Mouse (Mus musculus): ENCODE measurements around the gene Frzb.

DNA sequence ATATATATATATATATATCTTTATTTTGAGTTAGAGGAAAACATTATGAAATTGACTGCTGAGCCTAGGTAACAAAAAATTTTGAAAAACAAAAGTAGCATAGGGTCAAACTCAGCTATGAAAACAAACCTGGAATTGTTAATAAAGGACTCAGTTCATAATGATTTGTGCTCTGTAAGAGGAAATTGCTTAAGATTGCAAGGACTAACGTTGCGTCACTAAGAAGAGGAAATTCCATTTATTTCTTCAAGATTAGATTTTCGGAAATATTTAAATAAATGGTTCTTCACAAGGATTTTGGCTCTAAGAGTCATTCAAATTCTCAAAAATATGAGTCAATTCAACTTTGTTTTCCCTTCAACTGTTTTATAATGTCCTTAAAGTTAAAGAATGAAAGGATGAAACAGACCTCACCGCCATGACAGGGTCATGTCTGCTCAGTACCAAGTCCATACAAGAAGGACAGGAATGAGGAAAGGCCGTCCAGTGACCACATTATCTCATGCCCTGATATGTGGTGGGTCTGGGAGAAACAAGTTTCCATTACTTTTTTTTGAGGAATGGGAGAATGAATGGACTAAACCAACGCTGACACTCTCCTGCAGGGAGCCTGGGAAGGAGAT is 14.1 kb downstream of the Frzb start:
- no peak for TF ChIP-seq CTCF (IDR thresholded peaks at IDR 0.05; ENCODE audit: low read depth)
- TF ChIP-seq EP300 (IDR thresholded peaks at IDR 0.05; ENCODE audit: low read depth): no peak

Measured in liver, embryonic 14.5 days (tissue).